Comparison of ENCODE assay signal across 22 mouse cellular contexts in genomic region chr5:90179094-90179493, GRCm38 (mm10). TPM values are rescaled to one million over a fixed set of nuclear protein-coding genes. Genes with fewer than 3 reads are reported as not detected.
DNase-seq lines count a peak whose midpoint lies in the region; ATAC-seq and TF ChIP-seq lines count a peak whose summit lies in the region.
"Had no signal": no experiment of that assay in that cellular context is flagged by ENCODE, and none has a peak within 500 bp of the region (broad histone marks: within the 10 kb centered on the region; RNA-seq: fewer than 3 reads in every experiment).

No protein-coding gene starts in this region.

- peak overlapping the region; percentile 8; the same call in 1 of the 2 replicates for H3K27ac ChIP-seq in heart, postnatal 0 days (ENCODE audit: low read depth)
- no peak overlapping the region for H3K27ac ChIP-seq in kidney, embryonic 15.5 days
- no peak overlapping the region for H3K27ac ChIP-seq in kidney, postnatal 0 days
- H3K27ac ChIP-seq: embryonic facial prominence, embryonic 13.5 days; embryonic facial prominence, embryonic 15.5 days; forebrain, embryonic 10.5 days; forebrain, embryonic 12.5 days had no signal

- TF ChIP-seq EP300 in heart, postnatal 0 days (IDR thresholded peaks at IDR 0.05; ENCODE audit: low read depth), result no peak

- H3K4me3 ChIP-seq in heart, postnatal 0 days (ENCODE audit: low read depth, low read length), result no peak overlapping the region
- no peak overlapping the region for H3K4me3 ChIP-seq in kidney, embryonic 15.5 days (replicated peaks)
- H3K4me3 ChIP-seq in kidney, postnatal 0 days (replicated peaks; ENCODE audit: low read depth, low read length), result no peak overlapping the region
- H3K4me3 ChIP-seq: embryonic facial prominence, embryonic 13.5 days; embryonic facial prominence, embryonic 15.5 days; erythroblast, embryonic 14.5 days; forebrain, embryonic 10.5 days; forebrain, embryonic 12.5 days had no signal

- H3K27me3 ChIP-seq in heart, postnatal 0 days (ENCODE audit: control insufficient read depth, insufficient read depth, low read length), result no peaks in the 10 kb centered on the region
- H3K27me3 ChIP-seq in kidney, embryonic 15.5 days, result no peaks in the 10 kb centered on the region
- no peaks in the 10 kb centered on the region for H3K27me3 ChIP-seq in kidney, postnatal 0 days (ENCODE audit: insufficient read depth, low read length)
- H3K27me3 ChIP-seq: embryonic facial prominence, embryonic 13.5 days; embryonic facial prominence, embryonic 15.5 days; forebrain, embryonic 12.5 days had no signal

- no peaks in the 10 kb centered on the region for H3K36me3 ChIP-seq in heart, postnatal 0 days (replicated peaks; ENCODE audit: control insufficient read depth, insufficient read depth, low read length)
- no peaks in the 10 kb centered on the region for H3K36me3 ChIP-seq in kidney, embryonic 15.5 days
- no peaks in the 10 kb centered on the region for H3K36me3 ChIP-seq in kidney, postnatal 0 days (ENCODE audit: insufficient read depth, low read length)
- H3K36me3 ChIP-seq: embryonic facial prominence, embryonic 13.5 days; embryonic facial prominence, embryonic 15.5 days; forebrain, embryonic 10.5 days; forebrain, embryonic 12.5 days had no signal

- WGBS in heart, postnatal 0 days, result 81% methylated on average over 5 of the region's 5 CpGs
- 62% methylated on average over 5 of the region's 5 CpGs for WGBS in kidney, embryonic 15.5 days
- 59% methylated on average over 5 of the region's 5 CpGs for WGBS in kidney, postnatal 0 days

- peaks cover 7% of the 10 kb centered on the region; the same call in 1 of the 2 replicates for H3K4me1 ChIP-seq in heart, postnatal 0 days (ENCODE audit: control insufficient read depth, insufficient read depth)
- H3K4me1 ChIP-seq in kidney, embryonic 15.5 days, result no peaks in the 10 kb centered on the region
- H3K4me1 ChIP-seq in kidney, postnatal 0 days (replicated peaks; ENCODE audit: insufficient read depth, low read length), result no peaks in the 10 kb centered on the region
- H3K4me1 ChIP-seq: embryonic facial prominence, embryonic 13.5 days; embryonic facial prominence, embryonic 15.5 days; forebrain, embryonic 12.5 days had no signal

- no peak overlapping the region for H3K9ac ChIP-seq in heart, postnatal 0 days (replicated peaks; ENCODE audit: low read depth, low read length)
- H3K9ac ChIP-seq in kidney, embryonic 15.5 days, result no peak overlapping the region
- H3K9ac ChIP-seq in kidney, postnatal 0 days (ENCODE audit: low read depth, low read length), result no peak overlapping the region
- H3K9ac ChIP-seq: embryonic facial prominence, embryonic 13.5 days; embryonic facial prominence, embryonic 15.5 days; forebrain, embryonic 12.5 days had no signal

- no peak for TF ChIP-seq CTCF in heart, postnatal 0 days (IDR thresholded peaks at IDR 0.05; ENCODE audit: low read depth)
- no peak for TF ChIP-seq CTCF in kidney, postnatal 0 days (IDR thresholded peaks at IDR 0.05; ENCODE audit: low read depth)

- no peak for DNase-seq in heart, postnatal 0 days (ENCODE audit: low spot score)
- no peak for DNase-seq in heart, postnatal 4 days
- DNase-seq in kidney, adult 9 months, result no peak
- peak; percentile 25 for DNase-seq in kidney, postnatal 0 days (ENCODE audit: low spot score)
- no peak for DNase-seq in kidney, postnatal 36 days
- DNase-seq: adrenal gland, adult 2 months; adrenal gland, postnatal 10 days; adrenal gland, postnatal 25 days; cerebellum, adult 11 months; cerebellum, adult 18-20 months; cerebellum, adult 8-10 months; cerebellum, adult 9-11 months; cerebellum, postnatal 14 days; cerebellum, postnatal 36 days; embryo, embryonic 11 days had no signal

- no peak for ATAC-seq in heart, postnatal 0 days (ENCODE audit: insufficient read depth, low read depth)
- ATAC-seq in kidney, embryonic 15.5 days (replicated peaks; ENCODE audit: low FRiP score), result 0 out of 2 replicates have a peak, but pooled peaks have one; percentile 73
- no peak; the same call in 1 of the 2 replicates for ATAC-seq in kidney, postnatal 0 days (replicated peaks; ENCODE audit: low FRiP score, low read depth)
- ATAC-seq: forebrain, embryonic 14.5 days had no signal

- no peak overlapping the region for H3K4me2 ChIP-seq in heart, postnatal 0 days (ENCODE audit: low read depth, low read length)
- H3K4me2 ChIP-seq in kidney, embryonic 15.5 days, result no peak overlapping the region
- no peak overlapping the region for H3K4me2 ChIP-seq in kidney, postnatal 0 days (ENCODE audit: low read length)
- H3K4me2 ChIP-seq: embryonic facial prominence, embryonic 13.5 days; embryonic facial prominence, embryonic 15.5 days; forebrain, embryonic 12.5 days had no signal

- no peaks in the 10 kb centered on the region for H3K9me3 ChIP-seq in heart, postnatal 0 days (replicated peaks; ENCODE audit: control insufficient read depth, low read length)
- no peaks in the 10 kb centered on the region for H3K9me3 ChIP-seq in kidney, embryonic 15.5 days (replicated peaks)
- H3K9me3 ChIP-seq in kidney, postnatal 0 days (replicated peaks; ENCODE audit: low read length), result no peaks in the 10 kb centered on the region
- H3K9me3 ChIP-seq: embryonic facial prominence, embryonic 13.5 days; embryonic facial prominence, embryonic 15.5 days; forebrain, embryonic 10.5 days; forebrain, embryonic 12.5 days had no signal

RNA-seq across cellular contexts. Expression of gene Cox18, which starts 44.7 kb away (rescaled TPM):
- 32.0 and 47.6 TPM in 2 replicates for total RNA-seq in heart, postnatal 0 days (2014; rRNA removed; ENCODE audit: low replicate concordance)
- polyA plus RNA-seq in heart, postnatal 0 days (2015; fragmentation: Nextera tagmentation; extraction: Ambion mirVana), result 24.8 TPM in 2 replicates
- total RNA-seq in heart, postnatal 4 days (2021), result 10 to 100 TPM; 17.0 to 18.9 TPM
- polyA plus RNA-seq in kidney, embryonic 15.5 days (2015; fragmentation: Nextera tagmentation; extraction: Ambion mirVana), result 30.4 and 33.8 TPM in 2 replicates
- polyA plus RNA-seq in kidney, postnatal 0 days (2015; fragmentation: Nextera tagmentation; extraction: Ambion mirVana), result 32.5 and 33.7 TPM in 2 replicates
